In the genomic region with DNA sequence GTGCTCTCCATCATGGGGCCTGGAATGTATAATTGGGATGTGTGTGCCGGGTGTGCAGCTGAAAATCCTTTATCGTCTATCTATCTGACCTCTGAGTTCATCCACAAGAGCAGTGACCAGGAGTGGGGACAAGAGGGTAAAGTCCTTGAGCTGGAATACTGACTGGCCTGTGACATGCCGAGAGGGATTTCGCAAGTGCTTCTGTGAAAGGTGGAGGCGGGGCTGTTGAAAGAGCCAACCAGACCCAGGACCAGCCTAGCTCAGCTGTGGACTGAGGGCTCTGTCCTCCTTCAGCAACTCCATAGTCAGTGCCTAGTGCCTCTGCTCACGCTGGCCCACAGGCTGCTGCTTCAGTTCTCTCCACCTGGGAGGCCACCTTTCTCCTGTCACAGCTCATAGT, we compare ENCODE assay signal across 8 mouse cellular contexts. TPM values are rescaled to one million over a fixed set of nuclear protein-coding genes. Genes with fewer than 3 reads are reported as not detected.
DNase-seq lines count a peak whose midpoint lies in the region; ATAC-seq and TF ChIP-seq lines count a peak whose summit lies in the region.

No protein-coding gene starts in this region.

- ATAC-seq in hindbrain, embryonic 11.5 days (ENCODE audit: low FRiP score): no peak
- ATAC-seq in hindbrain, embryonic 13.5 days (ENCODE audit: low FRiP score): no peak
- peak; percentile 71 for ATAC-seq in liver, postnatal 0 days
- ATAC-seq in CD4-positive, CD25-positive, alpha-beta regulatory T cell, adult 4 months: no peak

- H3K9me3 ChIP-seq in hindbrain, embryonic 10.5 days: no peaks in the 10 kb centered on the region
- H3K9me3 ChIP-seq in hindbrain, embryonic 11.5 days (ENCODE audit: control insufficient read depth, low read length): no peaks in the 10 kb centered on the region
- H3K9me3 ChIP-seq in hindbrain, embryonic 13.5 days: no peaks in the 10 kb centered on the region
- H3K9me3 ChIP-seq in liver, postnatal 0 days (ENCODE audit: low read length): no peaks in the 10 kb centered on the region

- H3K27me3 ChIP-seq in hindbrain, embryonic 10.5 days (ENCODE audit: insufficient read depth, poor library complexity, severe bottlenecking): no peaks in the 10 kb centered on the region
- H3K27me3 ChIP-seq in hindbrain, embryonic 11.5 days (ENCODE audit: control insufficient read depth, insufficient read depth, low read length): no peaks in the 10 kb centered on the region
- H3K27me3 ChIP-seq in hindbrain, embryonic 13.5 days: no peaks in the 10 kb centered on the region
- no peaks in the 10 kb centered on the region for H3K27me3 ChIP-seq in liver, postnatal 0 days (ENCODE audit: insufficient read depth, low read length)

- no peak overlapping the region for H3K9ac ChIP-seq in hindbrain, embryonic 11.5 days (ENCODE audit: low read depth, low read length)
- H3K9ac ChIP-seq in hindbrain, embryonic 13.5 days: peak overlapping the region; percentile 29; the same call in 1 of the 2 replicates
- H3K9ac ChIP-seq in liver, postnatal 0 days (replicated peaks): peak overlapping the region; percentile 40

- TF ChIP-seq CTCF in liver, postnatal 0 days (IDR thresholded peaks at IDR 0.05; ENCODE audit: low read depth): no peak

- peak; percentile 53; the same call in 1 of the 2 replicates for TF ChIP-seq EP300 in liver, postnatal 0 days (IDR thresholded peaks at IDR 0.05; ENCODE audit: low read depth)

- no peak overlapping the region for H3K4me2 ChIP-seq in hindbrain, embryonic 11.5 days (replicated peaks; ENCODE audit: low read depth, low read length)
- no peak overlapping the region for H3K4me2 ChIP-seq in hindbrain, embryonic 13.5 days
- H3K4me2 ChIP-seq in liver, postnatal 0 days (ENCODE audit: low read depth, low read length): peak overlapping the region; percentile 58

- H3K27ac ChIP-seq in hindbrain, embryonic 10.5 days: 0 out of 2 replicates have a peak overlapping the region, but pooled peaks have one; percentile 45
- no peak overlapping the region for H3K27ac ChIP-seq in hindbrain, embryonic 11.5 days (ENCODE audit: low read depth, low read length)
- no peak overlapping the region for H3K27ac ChIP-seq in hindbrain, embryonic 13.5 days
- peak overlapping the region; percentile 72 for H3K27ac ChIP-seq in liver, postnatal 0 days (ENCODE audit: low read depth)

- 34% methylated on average over 6 of the region's 6 CpGs for WGBS in hindbrain, embryonic 10.5 days
- 45% methylated on average over 6 of the region's 6 CpGs for WGBS in hindbrain, embryonic 11.5 days
- WGBS in hindbrain, embryonic 13.5 days: 51% methylated on average over 6 of the region's 6 CpGs
- 54% methylated on average over 6 of the region's 6 CpGs for WGBS in liver, postnatal 0 days (ENCODE audit: insufficient replicate concordance)

- no peak for DNase-seq in hindbrain, embryonic 10.5 days (ENCODE audit: low spot score)
- DNase-seq in hindbrain, embryonic 11.5 days (ENCODE audit: low spot score): no peak
- DNase-seq in adrenal gland, postnatal 10 days: peak; percentile 83
- peak; percentile 80 for DNase-seq in liver, postnatal 0 days
- DNase-seq in cerebellum, adult 11-12 months: no peak
- no peak for DNase-seq in frontal cortex, adult 2 months (ENCODE audit: extremely low spot score in 1 of 2, low spot score in 1 of 2)

- H3K36me3 ChIP-seq in hindbrain, embryonic 10.5 days: peaks cover 45% of the 10 kb centered on the region
- H3K36me3 ChIP-seq in hindbrain, embryonic 11.5 days (ENCODE audit: control insufficient read depth, insufficient read depth, low read length): peaks cover 16% of the 10 kb centered on the region
- peaks cover 36% of the 10 kb centered on the region for H3K36me3 ChIP-seq in hindbrain, embryonic 13.5 days
- H3K36me3 ChIP-seq in liver, postnatal 0 days (replicated peaks; ENCODE audit: insufficient read depth, low read length): peaks cover 36% of the 10 kb centered on the region

- no peak overlapping the region for H3K4me3 ChIP-seq in hindbrain, embryonic 10.5 days
- H3K4me3 ChIP-seq in hindbrain, embryonic 11.5 days (ENCODE audit: low read depth, low read length): no peak overlapping the region
- no peak overlapping the region for H3K4me3 ChIP-seq in hindbrain, embryonic 13.5 days
- H3K4me3 ChIP-seq in liver, postnatal 0 days (ENCODE audit: low read depth, low read length): peak overlapping the region; percentile 13

- H3K4me1 ChIP-seq in hindbrain, embryonic 10.5 days (replicated peaks): peaks cover 58% of the 10 kb centered on the region
- peaks cover 14% of the 10 kb centered on the region for H3K4me1 ChIP-seq in hindbrain, embryonic 11.5 days (replicated peaks; ENCODE audit: control insufficient read depth, insufficient read depth, low read length)
- peaks cover 42% of the 10 kb centered on the region for H3K4me1 ChIP-seq in hindbrain, embryonic 13.5 days (replicated peaks)
- peaks cover 46% of the 10 kb centered on the region for H3K4me1 ChIP-seq in liver, postnatal 0 days (ENCODE audit: insufficient read depth)

RNA-seq across cellular contexts. Expression of gene Cers2, which starts 4.0 kb away (rescaled TPM):
- polyA plus RNA-seq in hindbrain, embryonic 10.5 days (2016; fragmentation: Nextera tagmentation; extraction: Ambion mirVana): 116 and 123 TPM in 2 replicates
- 101 and 105 TPM in 2 replicates for polyA plus RNA-seq in hindbrain, embryonic 11.5 days (2014; fragmentation: Nextera tagmentation; extraction: Ambion mirVana)
- total RNA-seq in adrenal gland, postnatal 10 days (2021): 100 to 1,000 TPM; 138 to 147 TPM
- polyA plus RNA-seq in hindbrain, embryonic 13.5 days (2015; fragmentation: Nextera tagmentation; extraction: Ambion mirVana): 91.8 and 93.7 TPM in 2 replicates
- polyA plus RNA-seq in liver, postnatal 0 days (2015; fragmentation: Nextera tagmentation; extraction: Ambion mirVana): 124 and 125 TPM in 2 replicates
- polyA plus RNA-seq in CD4-positive, CD25-positive, alpha-beta regulatory T cell, adult 4 months (2017; shearing (Covaris generic)): 100 to 1,000 TPM; 168 to 244 TPM
- polyA plus RNA-seq in frontal cortex, adult 2 months (2012; rRNA removed): 93.9 and 99.4 TPM in 2 replicates

RNA-seq across cellular contexts. Expression of gene Anxa9, which starts 11.6 kb away (rescaled TPM):
- 2.0 and 2.1 TPM in 2 replicates for polyA plus RNA-seq in hindbrain, embryonic 10.5 days (2016; fragmentation: Nextera tagmentation; extraction: Ambion mirVana)
- polyA plus RNA-seq in hindbrain, embryonic 11.5 days (2014; fragmentation: Nextera tagmentation; extraction: Ambion mirVana): 1.6 and 2.1 TPM in 2 replicates
- total RNA-seq in adrenal gland, postnatal 10 days (2021): 1 to 10 TPM; 1.1 to 1.3 TPM
- polyA plus RNA-seq in hindbrain, embryonic 13.5 days (2015; fragmentation: Nextera tagmentation; extraction: Ambion mirVana): 0.31 and 0.38 TPM in 2 replicates
- polyA plus RNA-seq in liver, postnatal 0 days (2015; fragmentation: Nextera tagmentation; extraction: Ambion mirVana): 1.2 TPM in 2 replicates
- 1 to 10 TPM in 1 of 2 experiments, under 1 TPM in 1; 0.42 to 1.1 TPM for polyA plus RNA-seq in CD4-positive, CD25-positive, alpha-beta regulatory T cell, adult 4 months (2017; shearing (Covaris generic))
- polyA plus RNA-seq in frontal cortex, adult 2 months (2012; rRNA removed): 2.5 and 2.6 TPM in 2 replicates

RNA-seq across cellular contexts. Expression of gene Prune1, which starts 36.7 kb away (rescaled TPM):
- 28.2 and 28.6 TPM in 2 replicates for polyA plus RNA-seq in hindbrain, embryonic 10.5 days (2016; fragmentation: Nextera tagmentation; extraction: Ambion mirVana)
- polyA plus RNA-seq in hindbrain, embryonic 11.5 days (2014; fragmentation: Nextera tagmentation; extraction: Ambion mirVana): 31.0 and 31.3 TPM in 2 replicates
- total RNA-seq in adrenal gland, postnatal 10 days (2021): 10 to 100 TPM; 22.2 to 27.9 TPM
- polyA plus RNA-seq in hindbrain, embryonic 13.5 days (2015; fragmentation: Nextera tagmentation; extraction: Ambion mirVana): 50.3 and 51.8 TPM in 2 replicates
- 10.6 and 10.7 TPM in 2 replicates for polyA plus RNA-seq in liver, postnatal 0 days (2015; fragmentation: Nextera tagmentation; extraction: Ambion mirVana)
- polyA plus RNA-seq in CD4-positive, CD25-positive, alpha-beta regulatory T cell, adult 4 months (2017; shearing (Covaris generic)): 10 to 100 TPM in 1 of 2 experiments, 1 to 10 TPM in 1; 6.3 to 10.1 TPM
- polyA plus RNA-seq in frontal cortex, adult 2 months (2012; rRNA removed): 23.1 and 25.3 TPM in 2 replicates

RNA-seq across cellular contexts. Expression of gene Mindy1, which starts 37.4 kb away (rescaled TPM):
- 33.9 and 44.1 TPM in 2 replicates for polyA plus RNA-seq in hindbrain, embryonic 10.5 days (2016; fragmentation: Nextera tagmentation; extraction: Ambion mirVana)
- 42.2 and 46.5 TPM in 2 replicates for polyA plus RNA-seq in hindbrain, embryonic 11.5 days (2014; fragmentation: Nextera tagmentation; extraction: Ambion mirVana)
- 10 to 100 TPM; 71.2 to 78.1 TPM for total RNA-seq in adrenal gland, postnatal 10 days (2021)
- 42.2 and 43.0 TPM in 2 replicates for polyA plus RNA-seq in hindbrain, embryonic 13.5 days (2015; fragmentation: Nextera tagmentation; extraction: Ambion mirVana)
- polyA plus RNA-seq in liver, postnatal 0 days (2015; fragmentation: Nextera tagmentation; extraction: Ambion mirVana): 41.4 and 42.8 TPM in 2 replicates
- polyA plus RNA-seq in CD4-positive, CD25-positive, alpha-beta regulatory T cell, adult 4 months (2017; shearing (Covaris generic)): 10 to 100 TPM; 22.1 to 25.3 TPM
- 30.2 and 30.8 TPM in 2 replicates for polyA plus RNA-seq in frontal cortex, adult 2 months (2012; rRNA removed)

RNA-seq across cellular contexts. Expression of gene Setdb1, which starts 38.5 kb away (rescaled TPM):
- 51.7 and 54.4 TPM in 2 replicates for polyA plus RNA-seq in hindbrain, embryonic 10.5 days (2016; fragmentation: Nextera tagmentation; extraction: Ambion mirVana)
- 58.6 and 63.2 TPM in 2 replicates for polyA plus RNA-seq in hindbrain, embryonic 11.5 days (2014; fragmentation: Nextera tagmentation; extraction: Ambion mirVana)
- total RNA-seq in adrenal gland, postnatal 10 days (2021): 10 to 100 TPM; 23.8 to 30.8 TPM
- 45.6 and 46.2 TPM in 2 replicates for polyA plus RNA-seq in hindbrain, embryonic 13.5 days (2015; fragmentation: Nextera tagmentation; extraction: Ambion mirVana)
- polyA plus RNA-seq in liver, postnatal 0 days (2015; fragmentation: Nextera tagmentation; extraction: Ambion mirVana): 6.3 and 6.6 TPM in 2 replicates
- 10 to 100 TPM; 20.2 to 26.6 TPM for polyA plus RNA-seq in CD4-positive, CD25-positive, alpha-beta regulatory T cell, adult 4 months (2017; shearing (Covaris generic))
- polyA plus RNA-seq in frontal cortex, adult 2 months (2012; rRNA removed): 32.8 and 36.6 TPM in 2 replicates

Comparison
In these comparisons a context has a peak if more than half of its experiments do, and no peak if none do; other contexts are left out.
1. H3K27ac ChIP-seq: peak in hindbrain, embryonic 10.5 days (single experiment) and liver, postnatal 0 days (single experiment); none in hindbrain, embryonic 11.5 days (single experiment) and hindbrain, embryonic 13.5 days (single experiment).
2. DNase-seq: peak in adrenal gland, postnatal 10 days (single experiment) and liver, postnatal 0 days (single experiment); none in hindbrain, embryonic 10.5 days (single experiment), hindbrain, embryonic 11.5 days (single experiment), cerebellum, adult 11-12 months (single experiment) and frontal cortex, adult 2 months (0 of 2).